Mouse (Mus musculus): Measurements from ENCODE around the gene St6gal1.

Gene St6gal1

DNA sequence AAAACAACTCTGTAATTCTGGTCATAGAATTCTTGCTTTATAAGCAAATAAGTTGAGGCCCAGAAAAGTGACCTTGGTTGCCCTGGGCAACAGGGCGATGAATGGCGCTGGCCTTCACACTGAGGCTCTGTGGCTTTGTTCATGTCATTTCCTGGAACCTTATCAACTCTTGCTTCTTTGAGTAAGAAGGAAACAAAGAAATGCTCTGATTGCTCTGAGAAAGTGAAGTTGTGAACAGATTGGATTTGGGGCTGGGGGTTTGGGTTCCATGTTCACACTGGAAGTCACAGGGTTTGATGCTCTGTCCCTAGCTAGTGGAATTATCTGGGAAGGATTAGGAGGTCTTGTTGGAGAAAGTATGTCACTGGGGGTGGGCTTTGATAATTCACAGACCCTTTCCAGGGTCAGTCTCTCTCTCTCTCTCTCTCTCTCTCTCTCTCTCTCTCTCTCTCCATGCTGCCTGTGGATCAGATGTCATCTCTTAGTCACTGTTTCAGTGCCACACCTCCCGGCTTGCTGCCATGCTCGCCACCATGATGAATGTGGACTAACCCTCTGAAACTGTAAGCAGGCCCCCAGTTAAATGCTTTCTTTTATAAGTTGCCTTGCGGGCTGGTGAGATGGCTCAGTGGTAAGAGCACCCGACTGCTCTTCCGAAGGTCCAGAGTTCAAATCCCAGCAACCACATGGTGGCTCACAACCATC is 50.2 kb downstream of the St6gal1 start:
- no peak for DNase-seq (ENCODE audit: low spot score)

DNA sequence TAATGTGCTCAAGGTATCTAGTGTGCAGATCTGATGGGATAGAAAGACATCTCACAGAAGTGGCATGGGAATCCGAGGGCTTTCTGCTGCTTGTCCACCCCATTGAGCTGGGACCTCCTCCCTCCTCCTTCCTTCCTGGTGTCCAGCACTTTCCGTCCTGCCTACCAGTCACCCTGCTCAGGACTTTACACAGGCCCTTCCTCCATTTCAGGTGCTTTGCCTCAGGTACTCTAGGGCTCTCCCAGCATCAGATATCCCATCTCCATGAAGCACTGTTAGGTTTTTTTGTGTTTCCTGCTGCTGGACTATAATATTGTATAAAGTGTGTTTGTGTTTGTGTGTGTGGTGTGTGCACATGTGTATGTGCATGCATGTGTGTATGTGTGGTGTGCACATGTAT is 51.1 kb downstream of the St6gal1 start:
- no peak for DNase-seq (ENCODE audit: low spot score)

DNA sequence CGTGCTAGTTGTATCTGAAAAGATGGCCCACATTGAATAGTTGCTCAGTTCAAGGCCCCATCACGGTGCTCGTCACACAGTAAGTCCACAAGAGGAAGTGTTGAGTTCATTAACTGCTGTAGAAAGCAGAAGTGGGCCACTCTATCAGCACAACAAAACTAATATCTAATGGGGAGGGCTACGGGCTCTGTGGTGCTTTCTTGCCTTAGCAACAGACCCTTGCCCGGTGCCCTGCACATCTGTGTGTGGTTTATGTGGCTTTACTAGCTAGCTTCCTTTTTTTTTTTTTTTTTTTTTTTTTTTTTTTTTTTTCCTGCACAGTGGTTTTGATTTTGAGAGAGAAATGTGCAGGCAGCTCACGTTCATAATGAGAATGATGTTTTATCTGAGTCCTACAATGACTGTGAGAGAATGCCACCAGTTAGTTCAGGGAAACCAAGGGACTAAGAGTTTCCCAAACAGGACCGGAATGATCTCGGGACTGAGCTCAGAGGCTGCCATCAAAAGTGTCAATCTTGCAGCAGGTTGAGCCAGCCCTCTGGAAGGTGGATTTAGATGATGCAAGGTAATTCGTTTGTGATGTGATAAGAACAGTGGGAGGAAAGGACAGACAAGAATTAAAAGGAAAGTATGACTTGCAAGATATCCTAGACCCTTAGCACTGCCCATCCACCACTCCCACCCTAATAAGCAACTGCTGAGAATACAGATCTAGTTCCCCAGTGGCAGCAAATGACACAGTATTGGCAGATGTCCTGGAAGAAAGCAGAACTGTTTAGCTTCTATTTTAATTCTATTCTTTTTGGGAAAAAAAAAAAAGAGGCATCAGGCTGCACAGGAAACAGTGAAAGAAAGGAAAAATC is 55.6 kb downstream of the St6gal1 start:
- DNase-seq (ENCODE audit: low spot score), result no peak

DNA sequence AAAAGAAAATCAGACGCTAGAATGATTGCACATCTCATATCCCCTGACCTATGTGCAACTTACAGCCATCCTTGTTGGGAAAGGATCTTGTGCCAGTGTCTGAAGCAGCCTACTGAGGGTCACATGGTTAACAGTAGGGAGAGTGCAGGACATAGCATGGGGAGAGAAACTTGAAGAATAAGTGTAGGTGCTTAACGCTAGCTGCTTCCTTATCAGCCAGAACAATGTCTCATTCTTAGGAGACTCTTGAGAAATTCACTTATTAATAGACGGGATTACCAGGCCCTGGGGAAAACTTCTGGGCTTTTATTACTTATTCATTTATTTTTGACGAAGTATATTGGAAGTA is 56.2 kb downstream of the St6gal1 start:
- no peak for DNase-seq (ENCODE audit: low spot score)

DNA sequence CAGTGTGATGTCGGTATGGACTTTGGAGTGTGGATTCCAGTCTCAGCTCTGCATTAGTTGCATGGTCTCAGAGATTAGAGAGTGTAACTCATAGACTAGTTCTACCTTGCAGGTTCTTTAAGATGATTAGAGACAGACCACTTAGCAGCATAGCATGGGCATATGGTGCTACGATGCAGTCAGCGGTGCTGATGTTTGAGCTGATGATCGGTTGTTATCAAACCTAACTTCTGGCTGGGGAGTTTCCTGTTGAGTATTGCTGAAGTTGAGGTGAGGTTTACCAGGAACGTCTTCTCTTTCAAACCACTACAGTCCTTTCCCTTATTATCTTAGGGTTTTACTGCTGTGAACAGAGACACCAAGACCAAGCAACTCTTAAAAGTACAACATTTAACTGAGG is 57.7 kb downstream of the St6gal1 start:
- no peak for DNase-seq (ENCODE audit: low spot score)

DNA sequence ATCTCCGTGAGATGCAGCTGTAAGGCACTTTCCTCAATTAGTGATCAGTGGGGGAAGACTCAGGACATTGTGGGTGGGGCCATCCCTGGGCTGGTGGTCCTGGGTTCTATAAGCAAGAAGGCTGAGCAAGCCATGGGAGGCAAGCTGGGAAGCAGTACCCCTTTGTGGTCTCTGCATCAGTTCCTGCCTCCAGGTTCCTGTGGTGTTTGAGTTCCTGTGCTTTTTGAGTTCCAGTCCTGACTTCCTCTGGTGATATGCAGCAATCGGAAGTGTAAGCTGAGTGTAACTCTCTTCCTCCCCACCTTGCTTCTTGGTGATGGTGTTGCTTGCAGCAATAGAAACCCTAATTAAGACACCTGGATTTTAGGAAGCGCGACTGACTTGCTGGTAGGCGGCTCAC is 58.4 kb downstream of the St6gal1 start:
- DNase-seq (ENCODE audit: low spot score), result no peak

DNA sequence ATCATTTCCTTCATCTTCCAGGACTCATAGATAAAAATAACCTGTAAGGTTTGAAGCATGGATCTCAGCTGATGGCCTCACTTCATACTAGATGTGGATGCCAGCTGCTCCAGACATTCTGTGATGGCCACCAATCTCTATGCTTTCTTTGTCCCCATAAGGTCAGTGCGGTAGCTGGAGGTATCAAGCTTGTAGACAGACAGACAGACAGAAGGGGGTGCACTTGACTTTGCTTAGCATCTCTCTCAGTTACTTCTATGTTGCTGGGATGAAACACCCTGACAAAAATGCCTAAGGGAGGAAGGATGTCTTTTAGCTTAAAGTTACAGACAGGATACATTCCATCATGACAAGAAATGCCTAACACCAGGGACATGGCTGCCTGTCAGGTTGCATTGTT is 59.1 kb downstream of the St6gal1 start:
- no peak for DNase-seq (ENCODE audit: low spot score)

DNA sequence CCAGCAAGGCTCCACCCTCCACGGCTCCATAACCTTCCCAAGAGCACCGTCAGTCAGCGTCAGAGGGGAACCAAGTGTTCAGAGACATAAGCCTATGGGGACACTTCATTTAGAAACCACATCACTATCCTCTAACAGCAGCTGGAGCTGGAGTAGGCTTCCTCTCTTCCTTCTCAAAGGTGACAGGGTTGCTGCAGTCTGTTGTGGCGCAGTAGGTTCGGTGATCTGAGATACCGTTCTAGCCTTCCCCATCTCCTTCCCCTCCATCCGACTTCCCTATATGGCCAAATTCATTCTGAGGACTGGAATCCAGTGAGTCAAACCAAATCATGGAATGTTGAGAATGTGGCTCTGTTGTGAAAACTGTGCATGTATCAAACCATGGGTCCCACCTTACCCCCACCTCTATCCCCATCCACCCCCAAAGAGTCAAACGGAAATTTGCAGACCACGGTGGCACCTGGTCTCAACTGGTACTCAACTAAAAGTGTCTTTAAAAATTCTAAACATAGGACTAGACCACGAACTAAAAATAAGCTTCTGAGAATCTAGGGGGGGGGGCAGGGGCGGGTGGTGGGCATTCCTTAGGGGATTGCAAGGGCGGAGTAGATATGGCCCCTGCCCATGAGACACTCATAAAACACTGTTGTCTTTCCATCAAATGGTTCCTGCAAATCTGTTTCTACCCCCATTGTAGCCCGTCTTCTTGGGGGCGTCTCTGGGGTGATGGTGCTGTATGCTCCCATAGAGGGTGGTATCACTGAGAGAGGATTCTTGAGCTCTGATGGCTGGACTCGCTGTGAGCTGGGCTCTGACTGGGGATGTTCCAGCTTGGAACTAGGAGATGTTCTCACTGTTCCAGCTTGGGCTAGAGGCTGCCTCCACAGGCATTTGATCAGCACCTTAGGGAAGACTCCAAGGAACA is 60.2 kb downstream of the St6gal1 start:
- no peak for DNase-seq (ENCODE audit: low spot score)

DNA sequence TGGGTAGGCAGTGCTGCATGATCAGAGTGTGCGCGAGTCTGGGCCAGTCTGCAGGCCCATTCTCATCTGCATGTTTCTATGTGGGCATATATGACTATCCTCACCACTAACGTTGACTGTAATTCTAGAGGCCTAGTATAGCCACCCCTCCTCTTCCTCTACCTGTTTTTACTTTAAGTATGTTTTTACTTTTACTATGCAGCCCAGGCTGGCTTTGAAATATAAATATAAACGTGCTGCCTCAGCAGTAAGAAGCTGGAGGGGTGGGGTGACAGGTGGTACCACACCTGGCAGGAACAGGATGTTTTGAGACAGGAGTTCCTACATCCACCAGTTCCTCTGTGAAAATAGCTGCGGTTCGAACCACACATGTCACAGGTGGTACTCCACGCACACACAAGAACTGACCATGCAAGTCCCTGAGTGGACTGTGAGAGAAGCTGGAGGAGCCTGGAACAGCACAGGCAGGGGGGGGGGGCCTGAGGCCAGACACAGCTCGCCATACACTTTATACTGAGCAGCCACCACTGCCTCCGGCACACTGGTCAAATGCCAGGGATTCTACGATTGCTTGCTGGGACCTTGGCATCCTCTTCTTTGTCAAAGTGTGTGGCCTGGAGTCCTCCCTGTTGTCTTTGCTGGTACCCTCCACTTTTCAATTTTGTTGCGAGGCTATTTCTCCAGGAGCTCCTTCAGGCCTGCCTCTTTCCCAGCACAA is 62.0 kb downstream of the St6gal1 start:
- no peak for DNase-seq (ENCODE audit: low spot score)

DNA sequence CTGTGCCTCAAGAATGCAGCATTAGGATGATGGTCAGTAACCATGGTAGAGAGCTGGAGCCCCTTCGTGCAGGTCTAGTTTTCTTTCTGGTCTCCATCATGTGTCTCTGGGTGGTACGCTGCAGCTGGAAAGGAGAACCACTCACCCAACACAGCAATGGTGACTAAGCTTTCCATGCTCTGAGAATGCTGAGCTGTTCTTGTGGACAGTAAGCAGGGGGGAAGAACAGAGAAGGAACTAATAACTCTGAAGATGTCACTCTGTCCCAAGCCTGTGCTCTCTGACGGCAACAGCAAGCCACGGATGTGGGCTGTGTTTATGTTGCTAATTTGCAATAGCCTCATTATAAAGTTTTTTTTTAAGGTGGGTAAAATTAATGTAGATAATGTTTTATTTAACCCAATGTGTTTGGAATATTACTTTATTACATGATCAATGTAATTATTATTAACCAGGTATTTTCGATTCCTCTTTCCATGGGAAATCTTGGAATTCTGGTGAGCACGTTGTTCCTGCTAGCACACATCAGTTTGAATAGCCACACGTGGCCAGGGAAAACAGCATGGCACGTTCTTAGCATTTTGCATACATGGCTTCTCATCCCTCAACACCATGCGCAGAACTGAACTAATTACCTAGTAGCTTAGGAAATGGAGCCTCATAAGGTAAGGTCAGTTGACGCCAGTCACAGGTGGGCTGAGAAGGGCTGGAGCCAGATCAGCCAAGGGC is 62.9 kb downstream of the St6gal1 start:
- DNase-seq (ENCODE audit: low spot score), result no peak

DNA sequence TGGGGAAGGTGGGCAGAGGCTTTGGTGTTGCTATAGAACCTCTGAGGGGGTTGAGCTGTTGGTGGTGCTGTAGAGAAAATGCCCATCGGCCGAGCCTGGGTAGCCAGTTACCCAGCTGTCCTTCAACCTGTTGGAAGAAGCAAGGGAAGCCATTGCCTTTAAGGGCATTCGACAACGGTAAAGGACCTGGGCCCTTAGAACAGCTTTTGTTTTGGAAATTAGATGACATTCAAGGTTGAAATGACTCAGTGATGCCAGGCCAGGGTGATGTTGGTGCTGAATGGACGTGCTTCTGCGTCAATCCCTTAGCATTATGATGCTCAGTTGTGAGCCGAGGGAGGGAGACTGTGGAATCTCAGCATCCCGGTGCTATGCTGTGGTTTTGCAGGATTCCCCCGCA is 63.6 kb downstream of the St6gal1 start:
- no peak for DNase-seq (ENCODE audit: low spot score)

DNA sequence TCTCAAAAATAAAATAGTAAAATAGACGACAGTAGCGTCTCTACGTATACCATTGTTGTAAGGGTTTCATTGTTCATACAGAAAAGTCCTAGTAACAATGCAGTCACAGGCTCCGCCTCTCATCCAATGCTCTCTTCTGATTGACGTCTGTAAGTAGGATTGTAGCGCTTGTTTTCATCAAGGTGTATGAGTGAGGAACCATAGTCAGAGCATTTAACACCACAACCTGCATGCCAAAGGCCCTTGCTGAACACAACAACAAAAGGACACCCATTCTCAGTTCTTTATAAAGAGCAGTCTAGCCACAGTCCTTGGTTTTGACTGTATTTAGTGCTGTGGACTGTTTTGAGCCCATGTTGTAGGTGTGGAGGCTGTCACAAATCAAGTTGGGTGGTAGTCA is 64.9 kb downstream of the St6gal1 start:
- DNase-seq (ENCODE audit: low spot score), result no peak

DNA sequence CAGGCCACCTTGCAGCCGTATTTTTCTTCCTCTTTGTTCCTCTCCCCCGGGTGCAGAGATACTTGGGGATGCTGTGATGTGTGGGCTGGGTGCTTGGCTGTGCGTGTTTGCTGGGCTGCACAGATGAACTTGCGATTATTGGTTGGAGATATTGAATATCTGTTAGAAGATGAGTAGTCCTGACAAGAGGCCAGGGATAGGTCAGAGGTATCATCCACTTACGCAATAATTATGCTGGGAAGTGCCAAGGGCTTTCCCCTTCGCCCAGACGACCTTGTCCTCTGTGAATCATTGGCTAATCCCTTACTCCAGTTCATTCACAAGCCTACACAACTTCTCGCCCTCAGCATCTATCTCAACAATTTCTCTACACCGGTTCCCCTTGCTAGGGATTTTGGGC is 65.6 kb downstream of the St6gal1 start:
- DNase-seq (ENCODE audit: low spot score), result no peak

DNA sequence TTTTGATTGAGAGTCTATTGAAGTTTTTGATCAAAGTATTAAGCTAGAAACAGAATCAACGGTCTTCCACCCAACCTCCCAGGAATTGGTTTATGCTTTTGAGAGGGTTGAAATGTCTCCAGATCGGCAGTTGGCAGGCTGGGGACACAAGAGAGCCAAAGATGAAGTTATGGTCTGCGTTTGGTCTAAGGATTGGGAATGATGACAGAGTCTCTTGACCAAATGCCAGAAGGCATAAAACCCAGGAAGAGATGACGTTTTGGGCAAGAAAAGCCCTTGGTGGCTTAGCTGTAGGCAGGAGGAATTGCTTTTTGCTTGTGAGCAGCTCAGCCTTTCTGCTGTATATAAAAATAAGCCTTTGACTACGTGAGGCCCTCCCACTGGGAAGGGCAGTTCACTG is 67.0 kb downstream of the St6gal1 start:
- peak; percentile 38 for DNase-seq (ENCODE audit: low spot score)

DNA sequence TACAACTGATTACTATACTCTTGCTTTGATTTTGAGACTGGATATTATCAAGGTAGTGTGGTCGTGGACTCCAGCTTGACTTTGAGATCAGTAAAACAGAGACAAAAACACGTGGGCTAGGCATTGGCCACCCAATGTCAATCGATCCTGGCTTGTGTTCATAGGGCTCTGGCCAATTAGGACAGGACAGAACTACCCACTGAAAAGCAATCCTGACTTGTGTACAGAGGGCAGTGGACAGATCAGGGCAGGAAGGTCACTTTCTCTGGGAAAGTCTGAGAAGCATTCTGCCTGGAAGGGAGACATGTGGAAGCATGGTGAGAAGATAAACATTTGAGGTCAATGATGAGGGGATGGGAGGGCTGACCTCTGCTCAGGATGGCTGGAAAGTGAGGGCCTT is 69.7 kb downstream of the St6gal1 start:
- no peak for DNase-seq (ENCODE audit: low spot score)

DNA sequence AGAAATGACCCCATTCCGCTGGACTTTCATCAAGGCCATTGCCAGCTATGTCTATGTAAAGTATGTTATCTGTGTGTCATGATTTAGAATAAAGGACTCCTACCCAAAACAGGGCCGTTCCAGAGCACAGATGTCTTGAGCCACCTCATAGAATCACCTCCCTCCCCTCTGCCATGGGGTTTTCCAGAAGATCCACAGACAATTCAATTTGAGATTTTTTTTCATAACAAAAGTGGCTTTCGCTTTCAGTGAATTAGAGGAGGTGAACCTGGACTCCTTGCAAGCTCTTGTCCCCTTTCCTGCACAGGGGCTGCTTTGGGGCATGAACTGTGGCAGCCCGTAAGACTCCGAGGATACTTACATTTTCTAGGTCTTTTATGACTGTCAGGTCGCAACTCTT is 70.2 kb downstream of the St6gal1 start:
- DNase-seq (ENCODE audit: low spot score), result no peak

DNA sequence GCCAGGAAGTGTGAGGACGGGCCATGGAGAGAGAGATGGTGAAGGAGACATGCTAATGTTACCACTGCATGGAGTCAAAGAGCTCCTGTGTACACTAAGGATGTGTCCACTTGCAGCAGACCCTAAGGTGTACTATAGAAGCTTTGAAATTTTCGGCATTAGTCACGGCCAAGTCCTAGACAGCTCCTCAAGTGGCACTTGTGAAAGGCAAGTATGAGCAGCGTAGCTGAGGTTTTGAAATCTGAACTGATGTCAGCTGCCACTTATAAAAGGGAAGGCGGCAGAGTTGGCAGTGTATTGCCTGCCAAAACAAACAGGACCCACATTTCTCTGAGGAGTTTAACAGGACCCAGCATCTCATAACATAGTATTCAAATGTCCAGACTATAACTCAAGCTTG is 71.2 kb downstream of the St6gal1 start:
- no peak for DNase-seq (ENCODE audit: low spot score)

DNA sequence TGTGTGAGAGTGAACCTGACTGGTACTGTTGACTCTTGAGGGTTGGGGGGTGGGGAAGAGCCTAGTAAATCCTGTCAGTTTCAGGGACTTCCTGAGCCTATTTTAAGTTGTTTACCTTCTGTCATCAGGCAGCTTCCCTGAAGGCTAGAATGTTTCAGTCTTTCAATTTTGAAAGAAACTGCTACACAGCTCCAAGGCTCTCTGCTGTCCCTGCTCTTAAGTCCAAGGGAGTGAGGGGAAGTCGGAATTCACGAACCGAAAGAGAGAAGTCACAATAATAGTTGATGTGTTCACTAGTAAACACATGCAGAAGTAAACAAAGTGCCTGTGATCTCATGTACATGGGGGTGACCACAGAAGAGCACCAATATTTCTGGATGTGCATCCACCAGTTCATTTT is 72.2 kb downstream of the St6gal1 start:
- no peak for DNase-seq (ENCODE audit: low spot score)

DNA sequence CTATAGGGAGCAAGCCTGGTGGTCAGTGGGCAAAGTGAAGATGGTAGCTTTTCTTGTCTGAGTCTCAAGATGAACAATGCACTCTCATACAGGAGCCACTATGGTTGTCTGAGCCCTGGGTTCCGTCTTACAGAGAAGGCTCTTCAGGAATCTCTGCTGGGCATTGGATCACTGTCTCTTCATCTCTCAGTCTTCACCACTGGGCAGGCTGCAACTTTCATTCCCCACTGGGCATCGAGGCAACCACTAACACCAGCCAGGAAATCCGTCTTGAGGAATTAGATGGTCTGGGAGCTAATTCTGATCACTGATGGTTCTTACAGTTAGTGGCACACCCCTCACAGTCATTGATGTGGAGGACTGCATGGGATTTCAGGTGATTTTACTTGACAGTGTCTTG is 73.9 kb downstream of the St6gal1 start:
- no peak for DNase-seq (ENCODE audit: low spot score)

DNA sequence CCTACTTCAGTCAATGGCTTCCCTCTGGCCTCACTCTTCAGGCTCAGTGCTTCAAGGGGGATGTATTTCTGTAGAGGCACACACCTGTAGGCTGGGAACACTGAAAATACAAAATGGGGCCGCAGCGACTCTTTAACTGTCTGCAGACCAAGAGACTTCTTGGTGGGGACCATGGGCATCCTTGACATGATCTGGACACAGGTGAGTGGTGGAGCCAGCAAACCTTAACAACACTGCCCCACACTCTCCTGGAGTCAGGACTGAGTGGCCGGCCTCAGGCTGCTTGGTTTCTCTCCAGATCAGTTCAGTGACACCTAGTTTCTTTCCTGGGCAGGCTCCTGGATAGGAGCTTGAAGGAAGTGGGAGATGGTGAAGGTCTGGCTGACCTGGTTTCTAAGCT is 74.4 kb downstream of the St6gal1 start:
- no peak for DNase-seq (ENCODE audit: low spot score)
